Mouse (Mus musculus) cortical plate, adult 2 months (tissue): ENCODE results near the gene Pheta2.

Experiments
- CTCF ChIP-seq: fragments of 200-500 bp; IDR thresholded peaks from 2 replicates; pipeline ENCODE4 v1.5.1; 2011; ENCODE audit warnings: mild to moderate bottlenecking, control low read depth, low read length; ENCODE audit not compliant: insufficient read depth; ENCODE audit errors: extremely low read depth
- POLR2A ChIP-seq: fragments of 200-500 bp; IDR thresholded peaks from 2 replicates; pipeline ENCODE4 v1.6.1; 2011; ENCODE audit warnings: mild to moderate bottlenecking, low read length, control low read depth; ENCODE audit not compliant: insufficient read depth; ENCODE audit errors: extremely low read depth

GRCm38 (mm10) chr15:82368146-82368545, 29.4 kb downstream of the Pheta2 start:
- no peak for TF ChIP-seq CTCF
- no peak for TF ChIP-seq POLR2A
